Mouse (Mus musculus) lung, embryonic 14.5 days (tissue): ENCODE data around the gene Mlxipl. TPM values are rescaled to one million over a fixed set of nuclear protein-coding genes. Genes with fewer than 3 reads are reported as not detected.

Source experiments
- ATAC-seq: fragments of 200-750 bp; cut with Nextera tagmentation; 2 replicates; pipeline ENCODE4 v1.8.0; 2017; ENCODE audit warnings: mild to moderate bottlenecking, moderate TSS enrichment, moderate library complexity; ENCODE audit not compliant: insufficient read depth
- DNase-seq: peaks from one replicate; pipeline ENCODE4 v3.0.0-alpha.2; 2015
- H3K27ac ChIP-seq: fragments of 300-500 bp; sonication (generic); 2 replicates; pipeline ENCODE4 v1.5.1; 2014; ENCODE audit warnings: low read depth, mild to moderate bottlenecking, moderate library complexity
- H3K27me3 ChIP-seq: fragments of 300-500 bp; sonication (generic); 2 replicates; pipeline ENCODE4 v1.6.1; 2014; ENCODE audit warnings: low read length, control low read depth; ENCODE audit not compliant: insufficient read depth
- H3K36me3 ChIP-seq: fragments of 300-500 bp; sonication (generic); 2 replicates; pipeline ENCODE4 v1.6.1; 2014; ENCODE audit warnings: control low read depth; ENCODE audit not compliant: insufficient read depth
- H3K4me1 ChIP-seq: fragments of 300-500 bp; sonication (generic); 2 replicates; pipeline ENCODE4 v1.6.1; 2014; ENCODE audit warnings: antibody characterized with exemption, control low read depth; ENCODE audit not compliant: insufficient read depth
- H3K4me2 ChIP-seq: fragments of 300-500 bp; sonication (generic); 2 replicates; pipeline ENCODE4 v1.6.1; 2014; ENCODE audit warnings: mild to moderate bottlenecking
- H3K4me3 ChIP-seq: fragments of 300-500 bp; sonication (generic); 2 replicates; pipeline ENCODE4 v1.5.1; 2014; ENCODE audit warnings: low read depth, low read length
- H3K9ac ChIP-seq: fragments of 300-500 bp; sonication (generic); 2 replicates; pipeline ENCODE4 v1.6.1; 2014
- H3K9me3 ChIP-seq: fragments of 300-500 bp; sonication (generic); 2 replicates; pipeline ENCODE4 v1.6.1; 2016; ENCODE audit warnings: low read depth, low read length, control low read depth
- CTCF ChIP-seq: IDR thresholded peaks from 2 replicates; pipeline ENCODE4 v1.5.1; 2016; ENCODE audit warnings: antibody characterized with exemption, low read depth
- WGBS: fragments of 180-500 bp; shearing (Covaris S2); extraction: QIAGEN DNeasy Blood & Tissue Kit; methylation state at CpG from one replicate; pipeline ENCODE4 v1.1.7; 2014; 5-methylcytosine and 5-hydroxymethylcytosine counted together
- polyA plus RNA-seq: library from polyadenylated mRNA; unstranded; fragments of >200 nt; fragmentation: Nextera tagmentation; extraction: Ambion mirVana; gene quantifications from 2 replicates; pipeline ENCODE4 v1.2.1, GENCODE M21; 2014

Mlxipl gene
- polyA plus RNA-seq, 1 experiment from 2014 or later = 2.1 TPM

- Histone ChIP-seq H3K36me3 (no peaks in the 10 kb centered on the region), H3K9me3 (no peaks in the 10 kb centered on the region), H3K4me1 (no peaks in the 10 kb centered on the region), H3K4me2 (no peak overlapping the region), H3K27ac (no peak overlapping the region), H3K4me3 (no peak overlapping the region), H3K9ac (no peak overlapping the region), H3K27me3 (peaks cover 10% of the 10 kb centered on the region; the same call in 1 of the 2 replicates)
- 53% methylated on average over 4 of the region's 4 CpGs for WGBS
- DNase-seq = peak; percentile 29
- TF ChIP-seq CTCF = peak; percentile 20; the same call in 1 of the 2 replicates
- no peak for ATAC-seq
Observed at GRCm38 (mm10) chr5:135120753-135121152, 31.1 kb downstream of the Mlxipl start.

GRCm38 (mm10) chr5:135126121-135126520, 36.4 kb downstream of the Mlxipl start:
- no peak overlapping the region for H3K9ac ChIP-seq
- no peak overlapping the region for H3K4me3 ChIP-seq
- no peak overlapping the region for H3K27ac ChIP-seq
- H3K27me3 ChIP-seq = peaks cover 10% of the 10 kb centered on the region; the same call in 1 of the 2 replicates
- no peaks in the 10 kb centered on the region for H3K9me3 ChIP-seq
- TF ChIP-seq CTCF = no peak
- DNase-seq (no peak), ATAC-seq (no peak)
- 53% methylated on average over 6 of the region's 6 CpGs for WGBS
- no peaks in the 10 kb centered on the region for H3K36me3 ChIP-seq
- H3K4me1 ChIP-seq = no peaks in the 10 kb centered on the region
- no peak overlapping the region for H3K4me2 ChIP-seq

DNA sequence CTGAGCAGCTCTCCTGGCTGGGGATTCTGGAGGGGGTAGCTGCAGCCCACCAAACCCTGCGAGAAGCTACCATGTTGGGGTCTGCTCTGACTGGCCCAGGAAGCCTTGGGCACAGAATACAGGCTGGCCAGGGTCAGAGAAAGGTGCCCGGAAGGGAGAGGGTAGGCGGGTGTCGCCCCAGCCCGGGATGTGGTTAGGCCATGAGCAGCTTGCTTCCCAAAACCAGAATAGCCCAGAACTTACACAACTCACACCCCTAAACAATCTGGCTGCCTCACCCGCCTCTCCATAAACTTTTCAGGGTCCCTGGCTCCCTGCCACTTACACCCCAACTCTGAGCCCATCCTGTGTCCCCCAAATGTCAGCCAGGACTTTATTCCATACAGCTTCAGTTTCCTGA, 38.0 kb downstream of the Mlxipl start:
- no peaks in the 10 kb centered on the region for H3K9me3 ChIP-seq
- H3K27me3 ChIP-seq = no peaks in the 10 kb centered on the region; the same call in 1 of the 2 replicates
- H3K4me1 ChIP-seq = no peaks in the 10 kb centered on the region
- 75% methylated on average over 6 of the region's 6 CpGs for WGBS
- TF ChIP-seq CTCF = no peak
- no peak overlapping the region for H3K4me2 ChIP-seq
- H3K27ac ChIP-seq = no peak overlapping the region
- DNase-seq (no peak), ATAC-seq (no peak)
- H3K9ac ChIP-seq = no peak overlapping the region
- H3K4me3 ChIP-seq = no peak overlapping the region
- H3K36me3 ChIP-seq = no peaks in the 10 kb centered on the region

DNA sequence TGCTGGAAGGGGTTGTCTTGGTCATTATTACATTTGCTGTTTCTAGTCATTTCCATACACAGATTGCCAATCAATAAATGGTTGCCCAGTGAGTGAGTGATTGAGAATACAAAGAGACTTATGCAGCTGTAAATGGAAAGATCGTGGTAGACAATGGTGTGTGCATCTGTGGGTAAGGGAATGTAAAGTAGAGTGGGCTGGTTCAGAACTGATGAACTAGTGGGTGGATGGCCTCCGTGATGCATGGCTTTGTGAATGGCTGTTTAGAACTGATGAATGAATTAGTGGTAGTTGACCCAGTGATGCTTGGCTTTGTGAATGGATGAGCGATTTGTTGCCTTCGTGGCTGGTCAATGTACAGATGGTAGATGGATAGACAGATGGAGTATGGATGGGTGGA, 40.1 kb downstream of the Mlxipl start:
- no peak overlapping the region for H3K9ac ChIP-seq
- H3K4me3 ChIP-seq = no peak overlapping the region
- ATAC-seq (no peak), DNase-seq (no peak)
- no peak overlapping the region for H3K4me2 ChIP-seq
- no peak overlapping the region for H3K27ac ChIP-seq
- H3K36me3 ChIP-seq = no peaks in the 10 kb centered on the region
- WGBS = 87% methylated on average over 4 of the region's 4 CpGs
- TF ChIP-seq CTCF = no peak
- H3K9me3 ChIP-seq = no peaks in the 10 kb centered on the region
- H3K4me1 ChIP-seq = no peaks in the 10 kb centered on the region
- peaks cover 19% of the 10 kb centered on the region for H3K27me3 ChIP-seq

DNA sequence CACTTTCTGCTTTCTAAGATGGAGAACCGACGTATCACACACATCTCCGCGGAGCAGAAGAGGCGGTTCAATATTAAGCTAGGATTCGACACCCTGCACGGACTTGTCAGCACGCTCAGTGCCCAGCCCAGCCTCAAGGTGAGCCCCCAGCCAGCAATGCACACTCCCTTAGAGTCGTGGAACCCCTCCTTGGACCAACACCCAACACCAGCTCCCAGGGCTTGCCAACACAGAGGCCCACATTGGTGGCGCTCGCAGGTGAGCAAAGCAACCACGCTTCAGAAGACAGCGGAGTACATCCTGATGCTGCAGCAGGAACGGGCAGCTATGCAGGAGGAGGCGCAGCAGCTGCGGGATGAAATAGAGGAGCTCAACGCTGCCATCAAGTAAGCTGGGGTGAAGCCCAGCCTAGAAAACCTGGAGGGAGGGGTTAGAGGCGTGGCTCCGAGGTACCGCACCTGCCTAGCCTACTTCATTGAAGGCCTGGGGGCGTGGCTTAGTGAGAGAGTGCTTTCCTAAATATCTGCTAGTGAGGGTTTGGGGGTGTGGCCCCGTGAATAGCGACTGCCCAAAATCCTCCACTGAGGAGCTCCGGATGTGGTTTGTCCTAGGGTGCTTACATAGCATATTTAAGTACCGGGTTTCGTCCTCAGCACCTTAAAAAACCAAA, 44.2 kb downstream of the Mlxipl start:
- TF ChIP-seq CTCF = no peak
- DNase-seq (peak; percentile 80), ATAC-seq (peak; percentile 58; the same call in 1 of the 2 replicates)
- peaks cover 24% of the 10 kb centered on the region for H3K27me3 ChIP-seq
- no peaks in the 10 kb centered on the region for H3K36me3 ChIP-seq
- H3K4me1 ChIP-seq = no peaks in the 10 kb centered on the region
- peak overlapping the region; percentile 16; the same call in 1 of the 2 replicates for H3K4me3 ChIP-seq
- peak overlapping the region; percentile 46 for H3K4me2 ChIP-seq
- H3K9me3 ChIP-seq = no peaks in the 10 kb centered on the region
- H3K27ac ChIP-seq = no peak overlapping the region
- 5% methylated on average over 26 of the region's 26 CpGs for WGBS
- no peak overlapping the region for H3K9ac ChIP-seq

DNA sequence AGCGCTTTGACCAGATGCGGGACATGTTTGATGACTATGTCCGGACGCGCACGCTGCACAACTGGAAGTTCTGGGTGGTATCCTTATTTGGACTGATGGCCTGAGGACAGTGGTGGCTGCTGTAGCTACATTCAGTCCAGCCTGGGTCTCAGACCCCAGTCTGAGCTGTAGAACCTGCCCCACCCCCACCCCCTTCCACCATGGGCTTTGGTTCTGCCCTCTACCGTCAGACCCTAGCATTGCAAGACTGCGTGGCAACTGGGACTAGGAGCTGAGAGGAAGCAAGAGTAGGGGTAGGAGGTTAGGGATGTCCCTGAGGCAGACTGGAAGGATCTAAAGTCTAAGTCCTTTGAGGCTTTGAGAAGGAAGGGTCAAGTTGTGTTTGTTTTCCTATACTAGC, 44.8 kb downstream of the Mlxipl start:
- ATAC-seq (no peak), DNase-seq (peak; percentile 61)

DNA sequence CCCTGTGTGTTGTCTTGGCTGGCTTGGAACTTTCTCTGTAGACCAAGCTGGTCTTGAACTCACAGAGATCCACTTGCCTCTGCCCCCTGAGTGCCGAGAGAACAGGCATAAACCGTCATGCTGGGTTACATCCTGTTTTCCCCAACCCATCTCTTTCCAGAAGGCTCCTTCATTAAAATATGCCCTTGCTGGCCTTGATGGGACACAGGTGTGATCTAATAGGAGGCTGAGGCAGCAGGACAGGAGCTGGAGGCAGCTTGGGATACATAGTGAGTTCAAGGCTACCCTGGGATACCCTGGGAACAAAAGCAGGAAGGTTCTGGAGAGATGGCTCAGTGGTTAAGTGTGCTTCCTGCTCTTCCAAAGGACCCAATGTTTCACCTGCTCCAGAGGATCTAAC, 50.2 kb downstream of the Mlxipl start:
- WGBS = 72% methylated on average over 2 of the region's 2 CpGs
- ATAC-seq = no peak
- no peak overlapping the region for H3K27ac ChIP-seq

More for the DNA sequence above, 44.8 kb downstream of the Mlxipl start:
- Histone ChIP-seq H3K4me3 (peak overlapping the region; percentile 16; the same call in 1 of the 2 replicates), H3K4me1 (no peaks in the 10 kb centered on the region), H3K9me3 (no peaks in the 10 kb centered on the region), H3K9ac (no peak overlapping the region), H3K27ac (no peak overlapping the region), H3K4me2 (peak overlapping the region; percentile 46), H3K36me3 (no peaks in the 10 kb centered on the region), H3K27me3 (peaks cover 24% of the 10 kb centered on the region)
- WGBS = 5% methylated on average over 8 of the region's 8 CpGs
- TF ChIP-seq CTCF = peak; percentile 71

More for the DNA sequence above, 50.2 kb downstream of the Mlxipl start:
- H3K27me3 ChIP-seq = peaks cover 4% of the 10 kb centered on the region; the same call in 1 of the 2 replicates
- H3K4me3 ChIP-seq = no peak overlapping the region
- no peaks in the 10 kb centered on the region for H3K4me1 ChIP-seq
- no peaks in the 10 kb centered on the region for H3K9me3 ChIP-seq
- no peaks in the 10 kb centered on the region for H3K36me3 ChIP-seq
- no peak for DNase-seq
- H3K9ac ChIP-seq = no peak overlapping the region
- no peak overlapping the region for H3K4me2 ChIP-seq
- TF ChIP-seq CTCF = no peak
